Mouse (Mus musculus) intestine, embryonic 16.5 days (tissue): Measurements from ENCODE around the gene Gfy. TPM values are rescaled to one million over a fixed set of nuclear protein-coding genes. Genes with fewer than 3 reads are reported as not detected.

ENCODE experiments used
- ATAC-seq: fragments of 200-750 bp; cut with Nextera tagmentation; 2 replicates; pipeline ENCODE4 v1.8.0; 2017; ENCODE audit warnings: moderate TSS enrichment, moderate library complexity
- H3K27ac ChIP-seq: fragments of 300-500 bp; sonication (generic); 2 replicates; pipeline ENCODE4 v1.5.1; 2014; ENCODE audit warnings: mild to moderate bottlenecking, low read length
- H3K27me3 ChIP-seq: fragments of 300-500 bp; sonication (generic); replicated peaks from 2 replicates; pipeline ENCODE4 v1.6.1; 2014; ENCODE audit warnings: low read length, control low read depth, mixed read lengths; ENCODE audit not compliant: control insufficient read depth, insufficient read depth
- H3K36me3 ChIP-seq: fragments of 300-500 bp; sonication (generic); 2 replicates; pipeline ENCODE4 v1.6.1; 2014; ENCODE audit warnings: low read length, control low read depth; ENCODE audit not compliant: control insufficient read depth, insufficient read depth
- H3K4me1 ChIP-seq: fragments of 300-500 bp; sonication (generic); 2 replicates; pipeline ENCODE4 v1.6.1; 2014; ENCODE audit warnings: low read length, control low read depth, mixed read lengths; ENCODE audit not compliant: control insufficient read depth, insufficient read depth
- H3K4me2 ChIP-seq: fragments of 300-500 bp; sonication (generic); 2 replicates; pipeline ENCODE4 v1.6.1; 2014; ENCODE audit warnings: low read depth, low read length, control low read depth
- H3K4me3 ChIP-seq: fragments of 300-500 bp; sonication (generic); 2 replicates; pipeline ENCODE4 v1.5.1; 2014; ENCODE audit warnings: mild to moderate bottlenecking, low read length
- H3K9ac ChIP-seq: fragments of 300-500 bp; sonication (generic); 2 replicates; pipeline ENCODE4 v1.6.1; 2014; ENCODE audit warnings: low read depth, low read length
- H3K9me3 ChIP-seq: fragments of 300-500 bp; sonication (generic); 2 replicates; pipeline ENCODE4 v1.6.1; 2016; ENCODE audit warnings: low read length, control low read depth; ENCODE audit not compliant: control insufficient read depth
- WGBS: fragments of 180-500 bp; shearing (Covaris S2); extraction: QIAGEN DNeasy Blood & Tissue Kit; methylation state at CpG from one replicate; pipeline ENCODE4 v1.1.7; 2014; 5-methylcytosine and 5-hydroxymethylcytosine counted together
- polyA plus RNA-seq: library from polyadenylated mRNA; unstranded; fragments of >200 nt; fragmentation: Nextera tagmentation; extraction: Ambion mirVana; gene quantifications from 2 replicates; pipeline ENCODE4 v1.2.1, GENCODE M21; 2015

Gene Gfy
- polyA plus RNA-seq, 1 experiment from 2014 or later, result not detected

GRCm38 (mm10) chr7:45185921-45186320 is 6.6 kb upstream of the Gfy start:
- H3K4me3 ChIP-seq, result no peak overlapping the region
- no peaks in the 10 kb centered on the region for H3K36me3 ChIP-seq
- peaks cover 42% of the 10 kb centered on the region for H3K27me3 ChIP-seq
- ATAC-seq, result no peak
- 71% methylated on average over 7 of the region's 7 CpGs for WGBS
- H3K4me2 ChIP-seq, result no peak overlapping the region
- no peaks in the 10 kb centered on the region for H3K9me3 ChIP-seq
- H3K27ac ChIP-seq, result no peak overlapping the region
- no peaks in the 10 kb centered on the region for H3K4me1 ChIP-seq
- H3K9ac ChIP-seq, result no peak overlapping the region

- Histone ChIP-seq H3K9ac (no peak overlapping the region), H3K4me2 (no peak overlapping the region), H3K4me1 (no peaks in the 10 kb centered on the region), H3K9me3 (no peaks in the 10 kb centered on the region), H3K4me3 (no peak overlapping the region), H3K27ac (no peak overlapping the region), H3K36me3 (no peaks in the 10 kb centered on the region), H3K27me3 (peaks cover 63% of the 10 kb centered on the region)
- WGBS, result 65% methylated on average over 7 of the region's 7 CpGs
- ATAC-seq, result no peak
These were observed 4.3 kb upstream of the Gfy start for GRCm38 (mm10) chr7:45183672-45184071.

- H3K27me3 ChIP-seq, result peaks cover 74% of the 10 kb centered on the region
- peak overlapping the region; percentile 15; the same call in 1 of the 2 replicates for H3K9ac ChIP-seq
- peak; percentile 40 for ATAC-seq
- H3K27ac ChIP-seq, result no peak overlapping the region
- H3K4me2 ChIP-seq, result peak overlapping the region; percentile 66
- H3K9me3 ChIP-seq, result no peaks in the 10 kb centered on the region
- 17% methylated on average over 11 of the region's 11 CpGs for WGBS
- H3K4me1 ChIP-seq, result no peaks in the 10 kb centered on the region
- peak overlapping the region; percentile 39 for H3K4me3 ChIP-seq
- H3K36me3 ChIP-seq, result no peaks in the 10 kb centered on the region
These were observed 3.2 kb upstream of the Gfy start for GRCm38 (mm10) chr7:45182606-45183005.

GRCm38 (mm10) chr7:45182199-45182601 is 2.8 kb upstream of the Gfy start:
- H3K9me3 ChIP-seq, result no peaks in the 10 kb centered on the region
- under 1% methylated on average over 34 of the region's 34 CpGs for WGBS
- peak overlapping the region; percentile 66 for H3K4me2 ChIP-seq
- no peaks in the 10 kb centered on the region for H3K4me1 ChIP-seq
- H3K27ac ChIP-seq, result no peak overlapping the region
- peak overlapping the region; percentile 15; the same call in 1 of the 2 replicates for H3K9ac ChIP-seq
- peak overlapping the region; percentile 39 for H3K4me3 ChIP-seq
- peak; percentile 97 for ATAC-seq
- H3K27me3 ChIP-seq, result peaks cover 78% of the 10 kb centered on the region
- H3K36me3 ChIP-seq, result no peaks in the 10 kb centered on the region

- Histone ChIP-seq H3K4me2 (peak overlapping the region; percentile 66), H3K36me3 (no peaks in the 10 kb centered on the region), H3K4me3 (peak overlapping the region; percentile 19), H3K9me3 (no peaks in the 10 kb centered on the region), H3K4me1 (no peaks in the 10 kb centered on the region), H3K9ac (no peak overlapping the region), H3K27me3 (peaks cover 84% of the 10 kb centered on the region), H3K27ac (no peak overlapping the region)
- ATAC-seq, result peak; percentile 14; the same call in 1 of the 2 replicates
- 4% methylated on average over 35 of the region's 35 CpGs for WGBS
These were observed 2.2 kb upstream of the Gfy start for GRCm38 (mm10) chr7:45181540-45181939.

- Histone ChIP-seq H3K9me3 (no peaks in the 10 kb centered on the region), H3K4me3 (peak within 1 kb of the TSS; percentile 19), H3K4me1 (0 out of 2 replicates have a peak, but pooled peaks cover 4% of the 10 kb centered on the region), H3K9ac (no peak within 1 kb of the TSS), H3K4me2 (peak within 1 kb of the TSS; percentile 66), H3K36me3 (no peaks in the 10 kb centered on the region), H3K27ac (no peak within 1 kb of the TSS), H3K27me3 (peaks cover 85% of the 10 kb centered on the region)
- 22% methylated on average over 20 of the region's 20 CpGs for WGBS
- ATAC-seq, result no peak
These were observed 1.6 kb upstream of the Gfy start, which contains the start of gene Pth2 for GRCm38 (mm10) chr7:45180896-45181477. Pth2 (plus strand) TSS chr7:45180995.

GRCm38 (mm10) chr7:45178550-45178949 is 819 bp downstream of the Gfy start:
- H3K4me2 ChIP-seq, result no peak overlapping the region
- H3K4me1 ChIP-seq, result 0 out of 2 replicates have a peak, but pooled peaks cover 8% of the 10 kb centered on the region
- ATAC-seq, result no peak
- no peak overlapping the region for H3K4me3 ChIP-seq
- H3K36me3 ChIP-seq, result no peaks in the 10 kb centered on the region
- H3K27ac ChIP-seq, result no peak overlapping the region
- H3K9ac ChIP-seq, result no peak overlapping the region
- 24% methylated on average over 7 of the region's 7 CpGs for WGBS
- peaks cover 91% of the 10 kb centered on the region for H3K27me3 ChIP-seq
- no peaks in the 10 kb centered on the region for H3K9me3 ChIP-seq

GRCm38 (mm10) chr7:45176356-45176755 is 3.0 kb downstream of the Gfy start:
- no peak overlapping the region for H3K27ac ChIP-seq
- H3K4me1 ChIP-seq, result 0 out of 2 replicates have a peak, but pooled peaks cover 8% of the 10 kb centered on the region
- H3K4me3 ChIP-seq, result peak overlapping the region; percentile 1; the same call in 1 of the 2 replicates
- no peak overlapping the region for H3K9ac ChIP-seq
- peaks cover 73% of the 10 kb centered on the region for H3K27me3 ChIP-seq
- no peak overlapping the region for H3K4me2 ChIP-seq
- ATAC-seq, result no peak
- H3K9me3 ChIP-seq, result no peaks in the 10 kb centered on the region
- H3K36me3 ChIP-seq, result no peaks in the 10 kb centered on the region
- 2% methylated on average over 31 of the region's 31 CpGs for WGBS

- Histone ChIP-seq H3K27ac (no peak overlapping the region), H3K4me3 (peak overlapping the region; percentile 1; the same call in 1 of the 2 replicates), H3K9me3 (no peaks in the 10 kb centered on the region), H3K27me3 (peaks cover 68% of the 10 kb centered on the region), H3K4me2 (no peak overlapping the region), H3K36me3 (no peaks in the 10 kb centered on the region), H3K4me1 (0 out of 2 replicates have a peak, but pooled peaks cover 8% of the 10 kb centered on the region), H3K9ac (no peak overlapping the region)
- WGBS, result 2% methylated on average over 23 of the region's 23 CpGs
- no peak for ATAC-seq
These were observed 3.4 kb downstream of the Gfy start for GRCm38 (mm10) chr7:45175929-45176328.
